Mouse (Mus musculus) heart, embryonic 11.5 days (tissue): ENCODE data around the gene Ifit2. TPM values are rescaled to one million over a fixed set of nuclear protein-coding genes. Genes with fewer than 3 reads are reported as not detected.
"Not testable (repeated sequence)": the region's sequence is repeated elsewhere in the genome, so short reads cannot be mapped to it uniquely, and the experiment has no call there.

Experiments
- ATAC-seq: fragments of 200-750 bp; cut with Nextera tagmentation; replicated peaks from 2 replicates; pipeline ENCODE4 v1.8.0; 2017; ENCODE audit warnings: moderate library complexity; ENCODE audit not compliant: insufficient number of reproducible peaks, low FRiP score, low TSS enrichment
- H3K27ac ChIP-seq: fragments of 300-500 bp; sonication (generic); 2 replicates; pipeline ENCODE4 v1.5.1; 2014; ENCODE audit warnings: mild to moderate bottlenecking, low read depth, low read length
- H3K27me3 ChIP-seq: fragments of 300-500 bp; sonication (generic); 2 replicates; pipeline ENCODE4 v1.6.1; 2014; ENCODE audit warnings: mild to moderate bottlenecking, low read length, mixed read lengths; ENCODE audit not compliant: control insufficient read depth, insufficient read depth
- H3K36me3 ChIP-seq: fragments of 300-500 bp; sonication (generic); 2 replicates; pipeline ENCODE4 v1.6.1; 2014; ENCODE audit warnings: mild to moderate bottlenecking, low read length, moderate library complexity, mixed read lengths; ENCODE audit not compliant: control insufficient read depth, insufficient read depth
- H3K4me1 ChIP-seq: fragments of 300-500 bp; sonication (generic); 2 replicates; pipeline ENCODE4 v1.6.1; 2014; ENCODE audit warnings: low read length; ENCODE audit not compliant: control insufficient read depth, insufficient read depth
- H3K4me2 ChIP-seq: fragments of 300-500 bp; sonication (generic); 2 replicates; pipeline ENCODE4 v1.6.1; 2014; ENCODE audit warnings: mild to moderate bottlenecking, moderate library complexity
- H3K4me3 ChIP-seq: fragments of 300-500 bp; sonication (generic); 2 replicates; pipeline ENCODE4 v1.5.1; 2014; ENCODE audit warnings: low read depth, low read length
- H3K9ac ChIP-seq: fragments of 300-500 bp; sonication (generic); 2 replicates; pipeline ENCODE4 v1.6.1; 2014; ENCODE audit warnings: mild to moderate bottlenecking, low read depth, low read length, moderate library complexity
- H3K9me3 ChIP-seq: fragments of 300-500 bp; sonication (generic); replicated peaks from 2 replicates; pipeline ENCODE4 v1.6.1; 2016; ENCODE audit warnings: low read length; ENCODE audit not compliant: control insufficient read depth
- WGBS: fragments of 180-500 bp; shearing (Covaris S2); extraction: QIAGEN DNeasy Blood & Tissue Kit; methylation state at CpG from one replicate; pipeline ENCODE4 v1.1.7; 2014; ENCODE audit not compliant: insufficient replicate concordance; 5-methylcytosine and 5-hydroxymethylcytosine counted together
- polyA plus RNA-seq: library from polyadenylated mRNA; unstranded; fragments of >200 nt; fragmentation: Nextera tagmentation; extraction: Ambion mirVana; gene quantifications from 2 replicates; pipeline ENCODE4 v1.2.1, GENCODE M21; 2014

Ifit2 gene
- polyA plus RNA-seq, 1 experiment from 2014 or later = 5.6 TPM

DNA sequence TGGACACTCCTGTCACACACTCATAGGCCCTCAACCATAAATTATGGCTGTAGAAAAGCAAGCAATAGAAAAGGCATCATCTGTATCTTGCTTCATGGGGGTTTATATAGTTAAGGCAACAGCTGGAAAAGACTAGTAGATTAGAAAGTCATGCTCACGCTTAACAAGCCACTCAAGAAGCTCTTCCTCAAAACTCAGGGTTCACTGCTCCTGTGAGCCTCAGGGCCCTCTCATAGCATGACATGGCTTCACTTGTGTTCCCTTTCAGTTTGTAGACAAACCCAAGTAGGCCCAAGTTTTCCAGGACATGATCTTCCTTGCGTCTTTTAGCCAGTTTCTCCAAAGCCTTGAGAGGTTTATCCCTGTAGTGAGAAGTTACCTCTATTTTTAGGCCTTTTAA is 43.0 kb downstream of the Ifit2 start:
- Histone ChIP-seq H3K4me3 (no peak overlapping the region), H3K4me1 (no peaks in the 10 kb centered on the region), H3K36me3 (no peaks in the 10 kb centered on the region), H3K4me2 (no peak overlapping the region), H3K9me3 (no peaks in the 10 kb centered on the region), H3K9ac (no peak overlapping the region), H3K27me3 (no peaks in the 10 kb centered on the region), H3K27ac (no peak overlapping the region)
- ATAC-seq = no peak
- 81% methylated on average over 2 of the region's 2 CpGs for WGBS

GRCm38 (mm10) chr19:34594523-34594922 is 44.0 kb downstream of the Ifit2 start:
- not testable (repeated sequence) for H3K27me3 ChIP-seq, H3K36me3 ChIP-seq, H3K27ac ChIP-seq, H3K9me3 ChIP-seq, H3K4me1 ChIP-seq, ATAC-seq, H3K9ac ChIP-seq, H3K4me2 ChIP-seq, H3K4me3 ChIP-seq
- WGBS = 73% methylated on average over 3 of the region's 3 CpGs

DNA sequence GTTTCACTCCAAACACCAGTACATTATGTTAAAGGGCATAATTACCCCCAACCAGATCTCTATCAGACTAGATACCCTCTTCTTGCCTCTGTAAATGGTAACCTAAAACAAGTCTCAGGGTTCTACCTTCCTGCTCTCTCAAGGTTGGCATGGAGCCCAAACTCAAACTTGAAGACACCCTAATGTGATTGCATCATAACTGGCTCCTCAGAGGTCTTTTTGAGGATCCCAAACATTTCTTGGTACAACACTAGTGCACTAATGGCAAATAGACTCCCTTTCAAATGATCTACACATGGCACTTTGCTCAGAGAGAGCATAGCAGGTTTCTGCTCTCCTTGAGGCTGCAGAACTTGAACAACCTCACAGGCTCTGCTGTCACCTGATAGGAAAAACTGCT is 46.3 kb downstream of the Ifit2 start:
- H3K9ac ChIP-seq = no peak overlapping the region
- no peaks in the 10 kb centered on the region for H3K9me3 ChIP-seq
- H3K36me3 ChIP-seq = no peaks in the 10 kb centered on the region
- ATAC-seq = no peak
- no peak overlapping the region for H3K4me2 ChIP-seq
- H3K4me3 ChIP-seq = no peak overlapping the region
- no peaks in the 10 kb centered on the region for H3K27me3 ChIP-seq
- no peaks in the 10 kb centered on the region for H3K4me1 ChIP-seq
- H3K27ac ChIP-seq = no peak overlapping the region

DNA sequence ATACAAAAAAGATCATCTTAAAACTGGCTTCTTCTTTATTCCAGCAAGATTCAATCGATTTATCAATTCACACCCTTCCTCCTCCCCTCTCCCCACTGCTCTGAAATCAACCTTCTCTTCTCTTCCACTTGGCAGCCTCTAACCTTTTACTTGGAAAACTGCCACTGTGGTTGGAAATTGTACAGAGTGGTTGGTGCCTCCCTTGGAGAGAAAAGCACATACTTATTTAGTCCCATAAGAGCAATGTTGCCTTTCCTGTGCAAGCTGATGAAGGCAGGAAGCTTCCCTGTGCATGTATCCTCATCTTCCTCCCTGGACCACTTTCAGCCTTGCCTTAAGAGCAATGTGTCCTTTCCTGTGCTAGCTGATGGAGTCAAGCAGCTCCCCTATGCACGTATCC is 47.8 kb downstream of the Ifit2 start:
- no peak overlapping the region for H3K4me3 ChIP-seq
- no peak for ATAC-seq
- WGBS = 79% methylated on average over 2 of the region's 2 CpGs
- no peak overlapping the region for H3K9ac ChIP-seq
- H3K27ac ChIP-seq = no peak overlapping the region
- no peaks in the 10 kb centered on the region for H3K36me3 ChIP-seq
- no peaks in the 10 kb centered on the region for H3K4me1 ChIP-seq
- no peaks in the 10 kb centered on the region for H3K27me3 ChIP-seq
- H3K4me2 ChIP-seq = no peak overlapping the region
- no peaks in the 10 kb centered on the region for H3K9me3 ChIP-seq

DNA sequence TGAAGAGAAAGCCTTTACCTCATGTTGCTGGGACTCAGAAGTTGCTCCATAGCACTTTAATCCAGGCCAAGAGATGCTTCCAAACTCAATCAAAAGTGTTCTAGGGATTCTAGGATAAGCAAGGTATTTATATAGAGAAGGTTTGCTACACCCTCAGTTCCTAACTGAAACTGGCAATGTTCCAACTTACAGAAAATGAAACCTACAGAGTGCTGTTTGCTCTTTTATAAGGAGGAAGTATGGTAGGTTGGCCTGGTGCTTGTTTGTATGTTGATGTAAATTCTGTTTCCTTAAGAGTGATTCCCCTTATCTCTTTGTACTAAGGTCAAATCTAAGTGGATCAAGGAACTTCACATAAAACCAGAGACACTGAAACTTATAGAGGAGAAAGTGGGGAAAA is 48.8 kb downstream of the Ifit2 start:
- not testable (repeated sequence) for H3K36me3 ChIP-seq, H3K9ac ChIP-seq, H3K4me3 ChIP-seq, ATAC-seq, H3K27me3 ChIP-seq, H3K4me2 ChIP-seq, H3K4me1 ChIP-seq, H3K9me3 ChIP-seq, H3K27ac ChIP-seq

GRCm38 (mm10) chr19:34601888-34602287 is 51.4 kb downstream of the Ifit2 start, which contains the start of gene Ifit1bl1:
Gene Ifit1bl1 (minus strand): TSS chr19:34601956.
- not testable (repeated sequence) for ATAC-seq, H3K9me3 ChIP-seq, H3K4me3 ChIP-seq, H3K9ac ChIP-seq, H3K4me1 ChIP-seq, H3K27me3 ChIP-seq, H3K36me3 ChIP-seq, H3K27ac ChIP-seq, H3K4me2 ChIP-seq
- WGBS = 59% methylated on average over 1 of the region's 1 CpGs

DNA sequence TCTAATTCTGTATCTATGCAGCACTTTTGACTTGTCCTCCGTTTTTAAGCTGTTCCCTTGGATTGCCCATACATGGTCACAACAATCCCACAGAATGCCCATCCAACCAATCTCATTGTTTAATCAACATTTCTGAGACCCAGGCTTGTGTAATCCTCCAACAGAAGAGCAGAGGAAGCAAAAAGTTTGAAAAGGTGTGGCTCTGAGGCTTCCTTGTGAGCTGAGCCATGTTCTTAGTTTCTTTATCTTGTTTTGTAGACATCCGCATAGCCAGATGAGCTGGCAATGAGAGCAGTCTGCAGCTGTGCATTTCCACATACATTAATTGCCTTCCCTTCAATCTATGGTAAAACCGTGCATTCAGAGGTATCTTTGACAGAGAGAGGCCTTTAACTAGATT is 55.0 kb downstream of the Ifit2 start:
- H3K4me1 ChIP-seq = no peaks in the 10 kb centered on the region
- H3K27me3 ChIP-seq = no peaks in the 10 kb centered on the region
- H3K36me3 ChIP-seq = no peaks in the 10 kb centered on the region
- H3K9ac ChIP-seq = no peak overlapping the region
- H3K27ac ChIP-seq = no peak overlapping the region
- H3K4me3 ChIP-seq = no peak overlapping the region
- no peaks in the 10 kb centered on the region for H3K9me3 ChIP-seq
- no peak overlapping the region for H3K4me2 ChIP-seq
- no peak for ATAC-seq
- 80% methylated on average over 3 of the region's 3 CpGs for WGBS

GRCm38 (mm10) chr19:34607237-34608051 is 57.0 kb downstream of the Ifit2 start, which contains the start of gene Ifit3b:
Gene Ifit3b (plus strand): TSS chr19:34607970.
- H3K4me1 ChIP-seq, ATAC-seq, H3K36me3 ChIP-seq, H3K9ac ChIP-seq, H3K27ac ChIP-seq, H3K9me3 ChIP-seq, H3K27me3 ChIP-seq, H3K4me3 ChIP-seq, H3K4me2 ChIP-seq: not testable (repeated sequence)
- 36% methylated on average over 4 of the region's 4 CpGs for WGBS

- not testable (repeated sequence) for H3K9ac ChIP-seq, H3K4me1 ChIP-seq, H3K9me3 ChIP-seq, H3K4me3 ChIP-seq, ATAC-seq, H3K36me3 ChIP-seq, H3K27me3 ChIP-seq, H3K4me2 ChIP-seq, H3K27ac ChIP-seq
- WGBS = 63% methylated on average over 3 of the region's 3 CpGs
These were observed 59.6 kb downstream of the Ifit2 start for GRCm38 (mm10) chr19:34610118-34610517.
